Mouse (Mus musculus) neural tube, embryonic 15.5 days (tissue): ENCODE data around the gene Mgat5. TPM values are rescaled to one million over a fixed set of nuclear protein-coding genes. Genes with fewer than 3 reads are reported as not detected.

Source experiments
- ATAC-seq: fragments of 200-750 bp; cut with Nextera tagmentation; 2 replicates; pipeline ENCODE4 v1.8.0; 2017; ENCODE audit warnings: mild to moderate bottlenecking, moderate TSS enrichment, moderate library complexity; ENCODE audit not compliant: low FRiP score
- H3K27ac ChIP-seq: fragments of 300-500 bp; sonication (generic); replicated peaks from 2 replicates; pipeline ENCODE4 v1.5.1; 2015; ENCODE audit warnings: mild to moderate bottlenecking, inconsistent platforms
- H3K27me3 ChIP-seq: fragments of 300-500 bp; sonication (generic); replicated peaks from 2 replicates; pipeline ENCODE4 v1.6.1; 2015; ENCODE audit warnings: inconsistent platforms
- H3K36me3 ChIP-seq: fragments of 300-500 bp; sonication (generic); 2 replicates; pipeline ENCODE4 v1.6.1; 2015; ENCODE audit warnings: inconsistent platforms
- H3K4me1 ChIP-seq: fragments of 300-500 bp; sonication (generic); 2 replicates; pipeline ENCODE4 v1.6.1; 2015; ENCODE audit warnings: inconsistent platforms
- H3K4me2 ChIP-seq: fragments of 300-500 bp; sonication (generic); 2 replicates; pipeline ENCODE4 v1.6.1; 2015; ENCODE audit warnings: inconsistent platforms, mild to moderate bottlenecking, moderate library complexity
- H3K4me3 ChIP-seq: fragments of 300-500 bp; sonication (generic); replicated peaks from 2 replicates; pipeline ENCODE4 v1.5.1; 2015; ENCODE audit warnings: mild to moderate bottlenecking, inconsistent platforms
- H3K9ac ChIP-seq: fragments of 300-500 bp; sonication (generic); replicated peaks from 2 replicates; pipeline ENCODE4 v1.6.1; 2015; ENCODE audit warnings: mild to moderate bottlenecking, inconsistent platforms
- H3K9me3 ChIP-seq: fragments of 300-500 bp; sonication (generic); replicated peaks from 2 replicates; pipeline ENCODE4 v1.6.1; 2016; ENCODE audit warnings: inconsistent platforms
- WGBS: fragments of 180-500 bp; shearing (Covaris S2); methylation state at CpG from one replicate; pipeline ENCODE4 v1.1.7; 2015; ENCODE audit warnings: mixed read lengths; 5-methylcytosine and 5-hydroxymethylcytosine counted together
- polyA plus RNA-seq: library from polyadenylated mRNA; unstranded; fragments of >200 nt; fragmentation: Nextera tagmentation; extraction: Ambion mirVana; gene quantifications from 2 replicates; pipeline ENCODE4 v1.2.1, GENCODE M21; 2015

Mgat5 gene
- polyA plus RNA-seq, 1 experiment from 2014 or later = 13.3 TPM

GRCm38 (mm10) chr1:127373559-127373958 is 168.7 kb downstream of the Mgat5 start:
- 18% methylated on average over 5 of the region's 5 CpGs for WGBS
- no peak overlapping the region for H3K4me3 ChIP-seq
- no peak overlapping the region for H3K4me2 ChIP-seq
- no peaks in the 10 kb centered on the region for H3K9me3 ChIP-seq
- peak; percentile 19; the same call in 1 of the 2 replicates for ATAC-seq
- H3K36me3 ChIP-seq = peaks cover 8% of the 10 kb centered on the region
- H3K9ac ChIP-seq = no peak overlapping the region
- H3K4me1 ChIP-seq = peaks cover 27% of the 10 kb centered on the region
- peak overlapping the region; percentile 69 for H3K27ac ChIP-seq
- H3K27me3 ChIP-seq = no peaks in the 10 kb centered on the region

DNA sequence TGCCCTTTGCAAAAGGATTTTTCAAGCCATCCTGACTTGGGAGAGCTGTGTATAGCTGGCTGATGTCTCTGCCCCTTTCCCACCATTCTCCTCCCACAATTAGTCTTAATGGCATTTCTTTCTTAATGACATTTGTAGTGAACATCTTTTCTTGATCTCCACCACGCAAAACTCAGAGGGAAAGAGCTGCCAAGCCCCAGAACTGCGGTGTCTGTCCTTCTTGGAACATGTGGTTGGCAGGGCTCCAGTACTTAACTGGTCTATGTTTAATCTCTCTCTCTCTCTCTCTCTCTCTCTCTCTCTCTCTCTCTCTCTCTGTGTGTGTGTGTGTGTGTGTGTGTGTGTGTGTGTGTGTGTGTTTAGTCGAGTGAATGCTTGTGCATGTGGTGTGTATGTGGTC is 169.3 kb downstream of the Mgat5 start:
- no peaks in the 10 kb centered on the region for H3K9me3 ChIP-seq
- H3K9ac ChIP-seq = no peak overlapping the region
- H3K4me3 ChIP-seq = no peak overlapping the region
- H3K4me1 ChIP-seq = peaks cover 29% of the 10 kb centered on the region
- H3K27ac ChIP-seq = peak overlapping the region; percentile 69
- H3K4me2 ChIP-seq = no peak overlapping the region
- no peak for ATAC-seq
- H3K36me3 ChIP-seq = peaks cover 8% of the 10 kb centered on the region
- 43% methylated on average over 3 of the region's 3 CpGs for WGBS
- no peaks in the 10 kb centered on the region for H3K27me3 ChIP-seq

GRCm38 (mm10) chr1:127380140-127380539 is 175.3 kb downstream of the Mgat5 start:
- no peak for ATAC-seq

GRCm38 (mm10) chr1:127380749-127381501 is 176.1 kb downstream of the Mgat5 start:
- peaks cover 27% of the 10 kb centered on the region for H3K4me1 ChIP-seq
- WGBS = 34% methylated on average over 13 of the region's 13 CpGs
- no peaks in the 10 kb centered on the region for H3K27me3 ChIP-seq
- no peak overlapping the region for H3K4me3 ChIP-seq
- H3K27ac ChIP-seq = peak overlapping the region; percentile 56; the same call in 1 of the 2 replicates
- ATAC-seq = no peak
- H3K9me3 ChIP-seq = no peaks in the 10 kb centered on the region
- peaks cover 10% of the 10 kb centered on the region for H3K36me3 ChIP-seq
- H3K4me2 ChIP-seq = no peak overlapping the region
- no peak overlapping the region for H3K9ac ChIP-seq

More at GRCm38 (mm10) chr1:127380140-127380539, 175.3 kb downstream of the Mgat5 start:
- no peak overlapping the region for H3K4me2 ChIP-seq
- no peak overlapping the region for H3K4me3 ChIP-seq
- no peak overlapping the region for H3K27ac ChIP-seq
- peaks cover 9% of the 10 kb centered on the region for H3K36me3 ChIP-seq
- H3K4me1 ChIP-seq = peaks cover 27% of the 10 kb centered on the region
- no peak overlapping the region for H3K9ac ChIP-seq
- 40% methylated on average over 3 of the region's 4 CpGs for WGBS
- H3K27me3 ChIP-seq = no peaks in the 10 kb centered on the region
- no peaks in the 10 kb centered on the region for H3K9me3 ChIP-seq

- 47% methylated on average over 7 of the region's 7 CpGs for WGBS
- H3K4me2 ChIP-seq = no peak overlapping the region
- ATAC-seq = no peak
- H3K9me3 ChIP-seq = no peaks in the 10 kb centered on the region
- no peaks in the 10 kb centered on the region for H3K27me3 ChIP-seq
- H3K4me1 ChIP-seq = peaks cover 25% of the 10 kb centered on the region
- H3K9ac ChIP-seq = no peak overlapping the region
- no peak overlapping the region for H3K4me3 ChIP-seq
- no peak overlapping the region for H3K27ac ChIP-seq
- H3K36me3 ChIP-seq = peaks cover 21% of the 10 kb centered on the region
Observed at GRCm38 (mm10) chr1:127383071-127383470, 178.3 kb downstream of the Mgat5 start.

DNA sequence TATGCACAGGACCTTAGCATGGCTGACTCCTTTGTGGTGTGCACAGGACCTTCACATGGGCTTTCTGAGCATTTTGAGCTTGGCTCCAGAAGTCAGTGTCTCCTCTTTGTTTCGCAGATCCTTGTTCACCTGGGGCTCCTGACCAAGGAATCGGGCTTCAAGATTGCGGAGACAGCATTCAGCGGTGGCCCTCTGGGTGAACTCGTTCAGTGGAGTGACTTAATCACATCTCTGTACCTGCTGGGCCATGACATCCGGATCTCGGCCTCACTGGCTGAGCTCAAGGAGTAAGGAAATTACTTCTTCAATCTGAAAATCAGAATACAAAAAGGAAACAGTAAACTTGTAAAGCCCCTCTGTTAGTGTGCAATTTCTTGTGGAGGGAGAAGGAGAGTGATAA is 182.4 kb downstream of the Mgat5 start:
- H3K27me3 ChIP-seq = no peaks in the 10 kb centered on the region
- no peak overlapping the region for H3K27ac ChIP-seq
- no peaks in the 10 kb centered on the region for H3K4me1 ChIP-seq
- ATAC-seq = no peak
- no peak overlapping the region for H3K4me2 ChIP-seq
- WGBS = 73% methylated on average over 7 of the region's 7 CpGs
- H3K9me3 ChIP-seq = no peaks in the 10 kb centered on the region
- H3K9ac ChIP-seq = no peak overlapping the region
- no peak overlapping the region for H3K4me3 ChIP-seq
- H3K36me3 ChIP-seq = peaks cover 50% of the 10 kb centered on the region

DNA sequence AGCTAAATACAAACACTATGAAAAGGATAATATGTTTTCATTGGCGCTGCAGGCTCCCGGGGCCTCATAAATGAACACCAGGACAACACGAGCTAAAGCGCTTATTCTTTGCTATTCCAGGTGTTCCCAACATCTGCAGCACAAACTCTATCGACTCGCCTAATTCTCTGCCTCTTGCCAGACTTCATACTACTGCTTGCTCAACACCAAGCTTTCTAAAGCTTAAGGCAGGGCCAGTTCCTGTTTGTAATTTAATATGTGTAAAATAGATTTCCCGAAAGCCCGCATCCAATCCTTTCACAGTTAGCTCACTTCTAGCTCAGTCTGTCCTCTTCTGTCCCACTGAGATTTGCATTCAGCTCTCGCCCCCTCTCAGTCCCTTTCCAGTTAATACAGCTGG is 182.8 kb downstream of the Mgat5 start:
- no peaks in the 10 kb centered on the region for H3K27me3 ChIP-seq
- 81% methylated on average over 9 of the region's 9 CpGs for WGBS
- no peak for ATAC-seq
- no peak overlapping the region for H3K4me2 ChIP-seq
- no peak overlapping the region for H3K4me3 ChIP-seq
- H3K27ac ChIP-seq = no peak overlapping the region
- peaks cover 50% of the 10 kb centered on the region for H3K36me3 ChIP-seq
- no peak overlapping the region for H3K9ac ChIP-seq
- no peaks in the 10 kb centered on the region for H3K9me3 ChIP-seq
- H3K4me1 ChIP-seq = no peaks in the 10 kb centered on the region

GRCm38 (mm10) chr1:127394716-127395115 is 189.9 kb downstream of the Mgat5 start:
- Histone ChIP-seq H3K9ac (no peak overlapping the region), H3K27me3 (no peaks in the 10 kb centered on the region), H3K4me3 (no peak overlapping the region), H3K27ac (no peak overlapping the region), H3K4me1 (0 out of 2 replicates have a peak, but pooled peaks cover 3% of the 10 kb centered on the region), H3K9me3 (no peaks in the 10 kb centered on the region), H3K4me2 (no peak overlapping the region), H3K36me3 (peaks cover 19% of the 10 kb centered on the region)
- ATAC-seq = no peak
- 98% methylated on average over 2 of the region's 2 CpGs for WGBS

DNA sequence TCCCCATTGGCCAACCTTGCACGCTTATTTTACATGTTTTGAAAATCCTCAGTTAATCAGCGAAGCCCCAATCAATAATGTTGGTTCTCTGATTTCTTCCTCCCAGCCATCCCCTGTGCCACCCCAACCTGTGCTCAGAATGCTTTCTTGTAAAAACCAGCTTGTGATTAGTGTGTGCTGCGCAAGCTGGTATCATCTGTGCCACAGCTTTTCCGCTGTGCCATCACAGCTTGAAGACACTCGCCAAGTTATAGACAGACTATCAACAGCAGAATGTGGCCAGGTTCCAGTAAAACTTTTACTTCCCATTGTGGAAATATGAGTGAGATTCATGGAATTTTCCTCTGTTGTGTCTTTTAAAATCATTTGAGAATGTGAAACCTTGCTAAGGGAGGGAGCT is 190.9 kb downstream of the Mgat5 start:
- Histone ChIP-seq H3K4me2 (no peak overlapping the region), H3K36me3 (peaks cover 9% of the 10 kb centered on the region), H3K4me1 (peaks cover 9% of the 10 kb centered on the region), H3K27ac (no peak overlapping the region), H3K9me3 (no peaks in the 10 kb centered on the region), H3K9ac (no peak overlapping the region), H3K4me3 (no peak overlapping the region), H3K27me3 (no peaks in the 10 kb centered on the region)
- WGBS = 87% methylated on average over 5 of the region's 5 CpGs
- ATAC-seq = no peak

DNA sequence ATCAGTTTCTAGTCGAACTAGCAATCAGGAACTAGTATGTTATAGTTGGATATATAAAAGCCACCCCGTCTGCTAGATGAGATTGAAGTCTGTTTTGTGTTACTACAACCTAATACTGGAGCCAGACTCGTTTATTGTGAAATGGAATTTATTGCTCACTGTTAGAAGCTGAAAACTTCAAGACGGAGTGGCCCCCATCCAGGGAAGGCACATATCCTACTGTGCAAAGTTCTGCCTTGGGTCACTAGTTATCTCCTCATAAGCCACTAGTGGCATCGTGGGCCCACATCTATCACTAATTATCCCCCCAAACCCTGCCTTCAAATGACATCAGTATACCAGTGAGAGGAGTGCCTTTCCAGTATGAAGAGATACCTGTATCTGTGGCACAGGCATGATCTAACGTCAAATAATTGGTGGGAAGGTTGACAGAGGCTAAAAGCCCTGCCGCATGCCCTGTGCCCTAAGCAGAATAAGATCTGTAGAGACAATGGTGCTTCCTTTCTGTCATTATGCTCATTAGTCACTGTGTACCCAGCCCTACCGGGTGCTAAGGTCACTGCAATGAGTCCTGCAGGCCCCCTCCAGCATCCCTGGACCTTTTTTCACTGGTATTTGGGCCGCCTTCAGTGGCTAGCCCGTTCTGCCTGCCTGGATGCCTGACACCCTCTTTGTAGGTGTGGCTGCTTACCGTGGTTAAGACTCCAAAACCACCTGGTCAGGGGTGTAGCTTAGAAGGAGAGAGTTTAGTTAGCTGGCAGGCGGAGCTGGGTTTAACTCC is 191.9 kb downstream of the Mgat5 start:
- 65% methylated on average over 12 of the region's 12 CpGs for WGBS
- Histone ChIP-seq H3K27me3 (no peaks in the 10 kb centered on the region), H3K4me2 (no peak overlapping the region), H3K4me1 (peaks cover 9% of the 10 kb centered on the region), H3K4me3 (no peak overlapping the region), H3K9ac (no peak overlapping the region), H3K36me3 (0 out of 2 replicates have a peak, but pooled peaks cover 3% of the 10 kb centered on the region), H3K9me3 (no peaks in the 10 kb centered on the region), H3K27ac (no peak overlapping the region)
- no peak for ATAC-seq

DNA sequence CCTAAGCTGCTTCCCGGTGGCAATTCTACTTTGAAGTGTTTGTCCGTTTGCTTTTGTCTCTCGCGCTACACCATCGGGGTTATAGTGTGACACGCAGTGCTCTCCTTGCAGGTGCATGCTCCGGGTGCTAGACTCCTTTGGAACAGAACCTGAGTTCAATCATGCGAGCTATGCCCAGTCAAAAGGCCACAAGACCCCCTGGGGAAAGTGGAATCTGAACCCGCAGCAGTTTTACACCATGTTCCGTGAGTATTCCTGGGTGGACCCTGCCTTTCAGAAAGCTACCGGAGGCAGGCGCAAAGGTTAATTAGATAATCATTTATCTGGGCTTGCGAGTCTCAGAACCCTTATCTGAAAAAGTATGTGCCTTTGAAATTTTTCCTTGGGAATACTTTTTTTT is 192.6 kb downstream of the Mgat5 start:
- Histone ChIP-seq H3K4me1 (peaks cover 9% of the 10 kb centered on the region), H3K27ac (no peak overlapping the region), H3K4me2 (no peak overlapping the region), H3K36me3 (0 out of 2 replicates have a peak, but pooled peaks cover 3% of the 10 kb centered on the region), H3K9me3 (no peaks in the 10 kb centered on the region), H3K27me3 (no peaks in the 10 kb centered on the region), H3K4me3 (no peak overlapping the region), H3K9ac (no peak overlapping the region)
- 68% methylated on average over 13 of the region's 13 CpGs for WGBS
- ATAC-seq = no peak

DNA sequence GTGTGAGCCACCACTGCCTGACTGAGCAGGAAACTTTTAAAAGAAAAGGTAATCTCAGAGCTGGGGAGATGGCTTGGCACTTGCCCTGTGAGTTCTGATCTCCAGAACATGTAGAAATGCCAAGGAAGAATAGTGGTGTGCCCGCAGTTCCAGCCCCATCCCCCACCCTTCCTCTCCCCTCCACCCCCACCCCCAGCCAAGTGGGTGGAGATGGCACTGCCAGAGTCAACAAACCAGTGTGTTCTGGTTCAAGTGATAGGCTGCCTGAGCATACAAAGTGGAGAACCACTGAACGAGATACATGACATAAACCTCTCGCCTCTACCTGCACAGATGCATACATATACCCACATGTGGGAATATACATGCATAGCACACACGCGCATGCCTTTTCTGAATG is 193.4 kb downstream of the Mgat5 start:
- no peak for ATAC-seq
- Histone ChIP-seq H3K4me1 (peaks cover 9% of the 10 kb centered on the region), H3K4me2 (no peak overlapping the region), H3K27ac (no peak overlapping the region), H3K4me3 (no peak overlapping the region), H3K9me3 (no peaks in the 10 kb centered on the region), H3K36me3 (0 out of 2 replicates have a peak, but pooled peaks cover 3% of the 10 kb centered on the region), H3K9ac (no peak overlapping the region), H3K27me3 (no peaks in the 10 kb centered on the region)
- 84% methylated on average over 5 of the region's 5 CpGs for WGBS
